ENCODE assay signal across 9 mouse cellular contexts in the genomic region with DNA sequence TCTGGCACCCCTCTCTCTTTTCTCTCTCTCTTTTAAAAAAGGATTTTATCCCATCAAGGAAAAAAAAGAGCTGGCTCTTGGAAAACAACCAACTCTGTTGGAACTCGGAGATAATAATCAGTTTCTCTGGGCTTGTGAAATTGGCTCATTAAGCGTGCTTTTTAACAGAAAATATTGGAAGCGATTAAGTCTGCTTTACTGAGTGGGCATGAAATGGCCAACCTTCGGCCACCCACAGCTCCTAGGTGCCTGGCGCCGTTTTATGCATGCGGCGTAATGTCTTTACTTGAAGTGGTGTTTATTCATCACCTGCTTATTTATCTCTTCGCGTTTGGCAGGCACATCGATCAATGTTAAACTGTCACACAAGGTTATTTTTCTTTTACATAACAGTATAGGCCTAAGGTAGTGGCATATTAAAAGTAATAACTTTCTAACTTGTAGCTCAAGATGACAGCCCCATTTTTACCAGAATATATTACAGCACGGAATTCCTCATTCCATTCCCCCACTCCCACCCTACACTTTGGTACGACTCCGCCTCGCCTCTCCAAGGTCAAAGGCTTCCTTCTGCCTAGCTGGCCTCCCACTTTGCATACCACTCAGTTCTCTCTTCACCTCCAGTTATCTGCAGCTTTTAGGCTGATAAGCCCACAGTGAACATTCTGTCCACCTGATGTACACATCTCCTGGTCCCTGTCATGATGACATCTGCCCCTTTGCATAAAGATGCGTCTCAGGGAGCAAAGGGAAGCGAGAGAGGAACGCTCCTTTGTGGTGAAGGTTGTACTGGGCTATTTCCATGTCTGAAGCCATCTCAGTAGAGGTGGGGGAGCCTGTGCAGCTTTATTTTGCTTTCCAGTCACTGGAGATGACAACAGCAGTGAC.
DNase-seq lines count a peak whose midpoint lies in the region; ATAC-seq and TF ChIP-seq lines count a peak whose summit lies in the region.
"Had no signal": no experiment of that assay in that cellular context is flagged by ENCODE, and none has a peak within 500 bp of the region (broad histone marks: within the 10 kb centered on the region; RNA-seq: fewer than 3 reads in every experiment).

No protein-coding gene starts in this region.

- no peaks in the 10 kb centered on the region for H3K36me3 ChIP-seq in lung, postnatal 0 days (ENCODE audit: insufficient read depth, low read length)
- no peaks in the 10 kb centered on the region for H3K36me3 ChIP-seq in hindbrain, embryonic 11.5 days (ENCODE audit: control insufficient read depth, insufficient read depth, low read length)
- no peaks in the 10 kb centered on the region for H3K36me3 ChIP-seq in stomach, embryonic 15.5 days
- H3K36me3 ChIP-seq in kidney, embryonic 14.5 days (ENCODE audit: control insufficient read depth, insufficient read depth, low read length), result no peaks in the 10 kb centered on the region
- H3K36me3 ChIP-seq: limb, embryonic 15.5 days had no signal

- H3K4me1 ChIP-seq in lung, postnatal 0 days (ENCODE audit: insufficient read depth, low read depth, low read length), result no peaks in the 10 kb centered on the region
- peaks cover 2% of the 10 kb centered on the region; the same call in 1 of the 2 replicates for H3K4me1 ChIP-seq in hindbrain, embryonic 11.5 days (replicated peaks; ENCODE audit: control insufficient read depth, insufficient read depth, low read length)
- H3K4me1 ChIP-seq in stomach, embryonic 15.5 days, result 0 out of 2 replicates have a peak, but pooled peaks cover 4% of the 10 kb centered on the region
- H3K4me1 ChIP-seq in kidney, embryonic 14.5 days (ENCODE audit: control insufficient read depth, insufficient read depth, low read length), result no peaks in the 10 kb centered on the region

- no peak overlapping the region for H3K9ac ChIP-seq in lung, postnatal 0 days (replicated peaks; ENCODE audit: low read depth)
- H3K9ac ChIP-seq in hindbrain, embryonic 11.5 days (ENCODE audit: low read depth, low read length), result no peak overlapping the region
- H3K9ac ChIP-seq in stomach, embryonic 15.5 days, result no peak overlapping the region
- no peak overlapping the region for H3K9ac ChIP-seq in kidney, embryonic 14.5 days (ENCODE audit: low read depth, low read length)
- H3K9ac ChIP-seq: limb, embryonic 15.5 days had no signal

- H3K27me3 ChIP-seq in lung, postnatal 0 days (replicated peaks; ENCODE audit: insufficient read depth, low read length), result no peaks in the 10 kb centered on the region
- H3K27me3 ChIP-seq in hindbrain, embryonic 11.5 days (ENCODE audit: control insufficient read depth, insufficient read depth, low read length), result no peaks in the 10 kb centered on the region
- no peaks in the 10 kb centered on the region for H3K27me3 ChIP-seq in stomach, embryonic 15.5 days (replicated peaks)
- no peaks in the 10 kb centered on the region for H3K27me3 ChIP-seq in kidney, embryonic 14.5 days (ENCODE audit: control insufficient read depth, insufficient read depth, low read length)
- H3K27me3 ChIP-seq: limb, embryonic 15.5 days had no signal

- H3K27ac ChIP-seq in lung, postnatal 0 days (ENCODE audit: low read length), result no peak overlapping the region
- no peak overlapping the region for H3K27ac ChIP-seq in hindbrain, embryonic 11.5 days (ENCODE audit: low read depth, low read length)
- H3K27ac ChIP-seq in stomach, embryonic 15.5 days, result peak overlapping the region; percentile 33; the same call in 1 of the 2 replicates
- H3K27ac ChIP-seq in kidney, embryonic 14.5 days (ENCODE audit: low read depth, low read length), result no peak overlapping the region
- H3K27ac ChIP-seq: limb, embryonic 15.5 days had no signal

- no peak for TF ChIP-seq CTCF in lung, postnatal 0 days (IDR thresholded peaks at IDR 0.05)

- no peak overlapping the region for H3K4me2 ChIP-seq in lung, postnatal 0 days (replicated peaks; ENCODE audit: low read depth, low read length)
- H3K4me2 ChIP-seq in hindbrain, embryonic 11.5 days (replicated peaks; ENCODE audit: low read depth, low read length), result no peak overlapping the region
- H3K4me2 ChIP-seq in stomach, embryonic 15.5 days, result no peak overlapping the region
- H3K4me2 ChIP-seq in kidney, embryonic 14.5 days (replicated peaks; ENCODE audit: low read depth, low read length), result no peak overlapping the region

- WGBS in lung, postnatal 0 days, result 37% methylated on average over 18 of the region's 18 CpGs
- WGBS in hindbrain, embryonic 11.5 days, result 68% methylated on average over 18 of the region's 18 CpGs
- 43% methylated on average over 18 of the region's 18 CpGs for WGBS in stomach, embryonic 15.5 days
- WGBS in kidney, embryonic 14.5 days, result 68% methylated on average over 18 of the region's 18 CpGs

- no peak overlapping the region for H3K4me3 ChIP-seq in lung, postnatal 0 days (ENCODE audit: low read depth, low read length)
- no peak overlapping the region for H3K4me3 ChIP-seq in hindbrain, embryonic 11.5 days (ENCODE audit: low read depth, low read length)
- H3K4me3 ChIP-seq in stomach, embryonic 15.5 days (replicated peaks), result no peak overlapping the region
- H3K4me3 ChIP-seq in kidney, embryonic 14.5 days (ENCODE audit: low read length), result no peak overlapping the region
- H3K4me3 ChIP-seq: limb, embryonic 15.5 days had no signal

- no peaks in the 10 kb centered on the region for H3K9me3 ChIP-seq in lung, postnatal 0 days (ENCODE audit: low read length)
- no peaks in the 10 kb centered on the region for H3K9me3 ChIP-seq in hindbrain, embryonic 11.5 days (ENCODE audit: control insufficient read depth, low read length)
- no peaks in the 10 kb centered on the region for H3K9me3 ChIP-seq in stomach, embryonic 15.5 days
- no peaks in the 10 kb centered on the region for H3K9me3 ChIP-seq in kidney, embryonic 14.5 days (ENCODE audit: control insufficient read depth, low read length)
- H3K9me3 ChIP-seq: limb, embryonic 15.5 days had no signal

- DNase-seq in cerebellum, postnatal 14 days, result peak; percentile 11 to 18
- DNase-seq in cerebellum, adult 11 months, result no peak
- DNase-seq in lung, postnatal 0 days (ENCODE audit: low spot score), result peak; percentile 5
- no peak for DNase-seq in lung, adult 18-20 months
- DNase-seq in hindbrain, embryonic 11.5 days (ENCODE audit: low spot score), result no peak
- no peak for DNase-seq in frontal cortex, postnatal 14 days (ENCODE audit: low spot score in 2 of 2)

- ATAC-seq in lung, postnatal 0 days, result no peak
- peak; percentile 15; the same call in 1 of the 2 replicates for ATAC-seq in hindbrain, embryonic 11.5 days (ENCODE audit: low FRiP score)
- ATAC-seq in stomach, embryonic 15.5 days (ENCODE audit: insufficient read depth, low FRiP score, low read depth), result no peak
- no peak for ATAC-seq in kidney, embryonic 14.5 days (ENCODE audit: low FRiP score, low TSS enrichment)

- TF ChIP-seq EP300 in lung, postnatal 0 days (IDR thresholded peaks at IDR 0.05), result no peak

Comparison
In these comparisons a context has a peak if more than half of its experiments do, and no peak if none do; other contexts are left out.
1. DNase-seq: peak in cerebellum, postnatal 14 days (2 of 2) and lung, postnatal 0 days (single experiment); none in cerebellum, adult 11 months (single experiment), lung, adult 18-20 months (0 of 2), hindbrain, embryonic 11.5 days (single experiment) and frontal cortex, postnatal 14 days (0 of 2).